Mouse (Mus musculus): Measurements from ENCODE around the gene Tmem132b. TPM values are rescaled to one million over a fixed set of nuclear protein-coding genes. Genes with fewer than 3 reads are reported as not detected.

The Tmem132b gene
- total RNA-seq, 2 experiments from 2014 or later, result not detected

Other genes starting within 250 kb of the Tmem132b start
- 71.7 and 85.8 TPM in 2 replicates for gene Scarb1, start 190.7 kb upstream of the Tmem132b start, total RNA-seq (2014; fragmentation: Nextera tagmentation)
- gene Scarb1, start 190.7 kb upstream of the Tmem132b start, total RNA-seq (2017), result 29.7 and 57.0 TPM in 2 replicates
- not detected in 2 replicates for gene Gm10382, start 142.5 kb upstream of the Tmem132b start, total RNA-seq (2014; fragmentation: Nextera tagmentation)
- 0.56 TPM in 1 of 2 replicates, not detected in the other for gene Gm10382, start 142.5 kb upstream of the Tmem132b start, total RNA-seq (2017)
- 110 and 133 TPM in 2 replicates for gene Ubc, start 141.6 kb upstream of the Tmem132b start, total RNA-seq (2014; fragmentation: Nextera tagmentation)
- gene Ubc, start 141.6 kb upstream of the Tmem132b start, total RNA-seq (2017), result 202 and 258 TPM in 2 replicates
- 21.2 and 34.5 TPM in 2 replicates for gene Dhx37, start 97.7 kb upstream of the Tmem132b start, total RNA-seq (2014; fragmentation: Nextera tagmentation)
- 69.0 and 83.7 TPM in 2 replicates for gene Dhx37, start 97.7 kb upstream of the Tmem132b start, total RNA-seq (2017)
- 37.4 and 77.0 TPM in 2 replicates for gene Bri3bp, start 90.2 kb upstream of the Tmem132b start, total RNA-seq (2014; fragmentation: Nextera tagmentation)
- 28.5 and 31.3 TPM in 2 replicates for gene Bri3bp, start 90.2 kb upstream of the Tmem132b start, total RNA-seq (2017)
- 8.4 and 8.7 TPM in 2 replicates for gene Aacs, start 56.0 kb upstream of the Tmem132b start, total RNA-seq (2014; fragmentation: Nextera tagmentation)
- 3.2 and 3.8 TPM in 2 replicates for gene Aacs, start 56.0 kb upstream of the Tmem132b start, total RNA-seq (2017)

All from megakaryocyte-erythroid progenitor cell, adult 5-6 weeks (primary cell).